Mouse (Mus musculus) small intestine, adult 2 months (tissue): Measurements from ENCODE around the gene Schip1.

Source experiments
- CTCF ChIP-seq: fragments of 200-500 bp; IDR thresholded peaks from 2 replicates; pipeline ENCODE4 v1.5.1; 2012; ENCODE audit warnings: low read depth, mild to moderate bottlenecking, control low read depth, inconsistent platforms, low read length, moderate library complexity, mixed read lengths; ENCODE audit not compliant: insufficient replicate concordance, insufficient read length; ENCODE audit errors: extremely low read depth
- POLR2A ChIP-seq: fragments of 200-500 bp; IDR thresholded peaks from 2 replicates; pipeline ENCODE4 v1.6.1; 2012; ENCODE audit warnings: low read depth, mild to moderate bottlenecking, control low read depth, inconsistent platforms, low read length, moderate library complexity

DNA sequence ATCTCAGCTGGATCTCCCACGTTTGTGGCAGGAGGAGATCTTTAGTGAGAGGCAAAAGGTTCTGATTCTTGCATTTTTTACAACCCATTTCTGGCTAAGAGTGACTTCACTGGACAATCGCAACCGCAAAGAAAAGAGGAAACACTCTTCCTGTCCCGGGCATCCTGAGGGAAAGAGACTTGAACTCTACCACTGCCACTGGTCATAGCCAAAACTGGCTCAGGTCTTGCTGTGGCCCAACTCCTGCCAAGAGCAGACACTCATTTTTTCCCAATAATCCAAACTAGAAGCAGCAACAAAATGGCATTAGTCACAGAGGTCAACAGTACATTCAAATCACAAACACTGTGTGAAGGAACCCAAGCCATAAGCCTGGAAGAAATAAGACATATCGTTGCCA lies 597.8 kb downstream of the Schip1 start:
- TF ChIP-seq POLR2A (no peak), CTCF (no peak)
